Mouse (Mus musculus): ENCODE measurements at regions not wholly inside any gene's neighbourhood (a gene's known extent, or its start where the extent isn't known, plus 50 kb on each side); places are given as distances from the start of the nearest gene placed in this dataset.
"Not testable (repeated sequence)": the region's sequence is repeated elsewhere in the genome, so short reads cannot be mapped to it uniquely, and the experiment has no call there.

DNA sequence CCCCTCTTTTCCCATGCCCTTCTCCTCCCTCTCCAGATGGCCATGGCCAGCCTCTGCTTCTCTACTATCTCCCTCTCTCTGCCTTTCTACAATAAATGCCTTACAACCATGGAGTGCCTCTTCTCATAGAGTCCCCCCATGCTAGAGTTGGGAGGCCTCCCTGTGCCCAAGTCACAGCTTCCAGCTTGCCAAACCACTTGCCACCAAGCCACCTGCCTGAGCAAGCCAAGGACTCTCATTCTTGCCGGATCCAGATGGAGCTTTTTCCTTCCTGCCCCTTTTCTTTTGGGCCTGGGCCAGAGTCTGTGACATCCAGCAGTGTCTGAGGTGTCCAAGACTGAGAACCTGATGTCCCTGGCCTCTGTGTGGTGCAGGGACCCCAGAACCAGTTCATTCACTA, 367.4 kb upstream of the Arhgap42 start:
- no peak for DNase-seq (ENCODE audit: low spot score)

DNA sequence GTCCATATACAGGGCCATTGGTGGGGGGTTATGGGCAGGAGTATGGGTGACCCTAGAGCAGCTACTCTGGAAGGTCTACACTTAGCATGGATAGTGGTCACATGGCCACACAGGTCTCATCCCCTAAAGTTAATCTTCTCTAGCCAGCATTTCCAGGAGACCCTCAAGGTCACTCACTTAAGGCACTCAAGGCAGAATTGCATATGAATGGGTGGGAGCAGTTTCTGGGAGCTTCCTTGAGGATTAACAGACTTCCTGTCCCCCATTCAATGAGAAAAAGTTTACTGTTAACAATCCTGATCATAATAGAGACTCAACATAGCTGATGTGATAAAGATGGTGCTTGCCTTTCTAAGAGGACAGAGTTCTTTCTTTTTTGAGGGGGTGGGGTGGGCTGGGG, 352.4 kb upstream of the Arhgap42 start:
- no peak for DNase-seq (ENCODE audit: low spot score)

DNA sequence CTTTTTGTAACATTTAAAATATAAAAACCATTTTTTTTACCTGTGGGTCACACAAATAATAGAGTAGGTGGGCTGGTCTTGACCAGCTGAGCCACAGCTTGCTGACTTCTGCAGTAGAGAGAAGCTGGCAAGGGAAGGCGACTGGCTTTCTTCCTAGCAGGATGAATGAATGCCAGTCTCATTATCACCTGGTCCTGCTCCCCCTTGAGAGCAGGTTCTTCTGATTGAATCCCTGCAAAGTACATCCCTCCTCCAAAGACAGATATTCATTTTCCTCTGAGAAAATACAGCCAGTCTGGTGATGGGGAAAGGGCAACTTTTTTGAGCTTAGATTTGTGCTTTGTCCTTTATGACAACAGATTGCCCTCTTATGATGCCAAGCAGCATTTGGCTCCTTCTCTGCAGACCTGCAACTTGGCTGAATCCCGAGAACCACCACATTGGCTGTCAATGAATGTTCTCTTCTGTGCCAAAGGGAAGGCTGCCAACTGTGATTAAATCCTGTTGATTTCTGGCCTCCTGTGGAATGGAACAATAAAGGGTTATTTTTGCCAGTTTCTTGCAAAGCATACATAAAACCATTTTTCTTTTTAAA, 344.2 kb upstream of the Arhgap42 start:
- peak; percentile 27 for DNase-seq (ENCODE audit: low spot score)

DNA sequence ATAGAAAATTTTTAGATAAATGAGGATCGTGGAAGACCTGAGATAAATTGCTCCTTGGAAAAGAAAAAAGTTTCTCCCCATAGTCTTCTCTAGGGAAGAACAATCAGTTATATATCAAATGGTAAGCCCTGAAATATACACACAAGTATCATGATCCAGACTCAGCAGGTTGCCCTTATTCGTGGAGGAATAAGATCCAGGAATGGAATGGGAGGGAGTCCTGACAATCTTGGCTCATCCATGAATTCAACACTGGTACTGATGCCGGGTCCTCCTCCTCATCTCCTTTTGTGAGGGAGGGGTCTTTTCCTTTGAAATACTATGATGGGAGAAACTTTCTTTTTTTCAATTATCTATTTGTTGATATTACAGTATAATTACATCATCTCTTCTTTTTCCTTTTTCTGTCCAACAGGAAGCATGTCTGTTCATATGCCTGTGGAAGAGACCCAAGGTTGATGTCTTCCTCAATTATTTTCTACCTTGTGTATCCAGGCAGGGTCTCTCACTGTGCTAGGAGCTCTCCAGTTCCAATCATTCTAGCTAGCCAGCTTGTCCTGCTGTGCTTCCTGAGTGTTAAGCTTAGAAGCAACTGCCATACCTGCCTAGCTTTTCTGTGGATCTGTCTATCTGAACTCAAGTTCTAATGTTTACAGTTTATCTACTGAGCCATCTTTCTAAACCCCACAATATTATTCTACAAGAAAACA, 343.6 kb upstream of the Arhgap42 start:
- DNase-seq (ENCODE audit: low spot score), result no peak

DNA sequence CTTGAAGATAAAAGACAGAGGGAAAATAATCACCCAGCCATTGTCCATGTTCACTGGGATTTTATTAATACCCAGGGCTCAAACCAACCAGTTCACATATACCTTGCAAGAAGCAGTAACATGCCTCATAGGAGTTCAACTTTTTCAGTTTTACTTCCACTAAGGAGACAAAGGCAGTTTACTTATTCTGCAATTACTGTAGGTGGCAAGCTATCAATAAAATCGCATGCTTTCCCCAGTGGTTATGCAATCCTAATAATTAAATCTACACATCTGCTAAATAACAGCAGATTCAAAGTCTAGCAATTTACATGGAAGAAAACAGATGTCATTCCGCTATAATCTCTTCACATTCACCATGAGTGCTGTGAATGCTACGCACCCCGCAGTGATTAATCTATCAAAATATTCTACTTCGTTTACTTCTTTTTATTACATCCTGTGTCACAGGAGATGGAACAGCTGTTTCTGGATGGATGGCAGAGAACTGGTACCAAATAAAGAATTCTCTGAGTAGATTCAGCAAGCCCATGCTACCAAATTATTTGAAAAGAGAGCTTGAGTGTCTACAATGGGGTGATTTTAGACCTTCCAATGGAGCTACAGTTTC, 329.2 kb upstream of the Arhgap42 start:
- no peak for DNase-seq (ENCODE audit: low spot score)

DNA sequence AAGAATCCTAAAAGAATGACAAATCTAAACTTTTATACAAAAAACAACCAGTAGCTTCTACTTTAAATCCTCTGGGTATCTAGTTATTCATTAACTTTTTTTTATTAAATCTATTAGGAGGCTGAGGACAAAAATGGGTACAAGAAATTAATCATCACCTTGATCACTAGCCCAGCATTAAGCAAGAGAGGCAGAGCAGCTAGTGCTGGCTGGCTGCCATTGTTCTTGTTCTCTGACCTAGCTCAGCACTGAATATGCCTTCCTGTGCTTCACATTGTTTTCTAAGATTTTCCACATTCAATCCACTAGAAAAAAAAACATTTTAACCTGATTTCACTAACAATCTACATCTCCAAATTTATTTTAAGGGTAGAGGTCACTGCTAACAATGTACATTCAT, 325.6 kb upstream of the Arhgap42 start:
- no peak for DNase-seq (ENCODE audit: low spot score)

DNA sequence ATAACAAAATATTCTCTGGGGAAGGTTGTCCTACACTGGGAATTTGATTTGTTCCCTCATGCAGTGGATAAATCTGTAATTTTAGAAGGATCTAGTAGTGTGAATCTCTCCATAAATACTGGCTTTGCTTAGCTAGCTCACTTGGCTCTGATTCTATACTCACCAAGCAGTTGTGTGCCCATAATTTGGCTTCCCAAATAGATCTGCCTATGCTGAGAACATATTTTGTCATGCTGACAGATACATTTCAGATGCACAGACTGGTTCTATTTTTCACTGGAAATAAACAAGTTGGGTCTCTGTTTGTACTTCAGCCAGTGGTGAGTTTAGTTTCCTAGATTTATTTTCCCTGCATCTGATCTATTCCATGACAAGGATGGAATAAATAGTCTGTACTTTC, 309.8 kb upstream of the Arhgap42 start:
- DNase-seq (ENCODE audit: low spot score), result no peak

DNA sequence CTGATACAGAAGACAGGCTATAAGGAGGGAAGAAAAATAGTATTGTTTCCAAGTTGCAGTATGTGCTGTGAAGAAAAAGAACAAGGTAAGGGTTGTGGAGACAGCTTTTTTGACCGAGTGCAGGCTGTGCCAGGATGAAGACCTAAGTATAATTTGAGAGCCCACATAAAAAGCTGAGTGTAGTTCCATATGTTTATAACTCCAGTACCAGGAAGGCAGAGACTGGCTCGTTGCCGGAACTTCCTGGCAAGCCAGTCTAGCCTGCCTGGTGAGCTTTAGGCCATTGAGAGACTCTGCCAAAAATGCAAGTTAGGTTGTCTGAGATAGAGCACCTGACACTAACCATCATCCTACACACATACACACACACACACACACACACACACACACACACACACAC, 308.7 kb upstream of the Arhgap42 start:
- no peak for DNase-seq (ENCODE audit: low spot score)

DNA sequence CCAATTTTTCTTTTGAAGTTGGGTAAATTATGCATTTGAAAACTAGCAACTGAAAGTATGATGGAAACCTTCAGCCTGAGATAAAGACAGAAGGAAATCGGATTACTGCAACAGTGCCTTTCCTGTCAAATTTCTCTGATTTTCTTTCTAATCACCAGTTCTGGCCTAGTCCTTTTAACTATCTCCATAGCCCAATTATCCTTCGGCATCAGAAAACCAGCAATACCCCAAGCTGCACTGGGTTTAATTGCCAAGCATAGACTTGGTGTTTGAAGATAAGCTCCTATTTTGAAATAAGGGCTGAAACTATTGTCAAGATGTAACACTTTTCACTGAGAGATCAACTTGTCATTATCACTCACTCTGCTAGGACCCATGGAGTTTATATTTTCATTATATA, 308.2 kb upstream of the Arhgap42 start:
- no peak for DNase-seq (ENCODE audit: low spot score)

DNA sequence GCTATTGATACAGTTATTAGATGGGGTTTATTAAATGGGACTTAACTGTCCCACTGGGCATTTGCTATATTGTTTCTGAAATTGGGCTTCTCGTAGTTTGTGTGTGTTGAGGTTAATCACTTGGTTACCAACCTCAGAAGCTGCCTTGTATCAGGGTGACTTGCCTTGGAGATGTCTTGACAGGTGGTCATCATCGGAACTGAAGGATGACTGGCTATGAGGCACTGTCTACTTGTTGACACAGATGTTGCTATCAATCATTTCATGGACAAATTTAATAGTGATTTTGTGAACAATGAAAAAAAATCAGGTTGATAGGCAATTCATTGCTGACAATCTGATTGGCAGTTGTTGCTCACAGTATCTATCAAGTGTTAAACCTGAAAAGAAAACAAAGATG, 261.4 kb upstream of the Arhgap42 start:
- no peak for DNase-seq (ENCODE audit: low spot score)

DNA sequence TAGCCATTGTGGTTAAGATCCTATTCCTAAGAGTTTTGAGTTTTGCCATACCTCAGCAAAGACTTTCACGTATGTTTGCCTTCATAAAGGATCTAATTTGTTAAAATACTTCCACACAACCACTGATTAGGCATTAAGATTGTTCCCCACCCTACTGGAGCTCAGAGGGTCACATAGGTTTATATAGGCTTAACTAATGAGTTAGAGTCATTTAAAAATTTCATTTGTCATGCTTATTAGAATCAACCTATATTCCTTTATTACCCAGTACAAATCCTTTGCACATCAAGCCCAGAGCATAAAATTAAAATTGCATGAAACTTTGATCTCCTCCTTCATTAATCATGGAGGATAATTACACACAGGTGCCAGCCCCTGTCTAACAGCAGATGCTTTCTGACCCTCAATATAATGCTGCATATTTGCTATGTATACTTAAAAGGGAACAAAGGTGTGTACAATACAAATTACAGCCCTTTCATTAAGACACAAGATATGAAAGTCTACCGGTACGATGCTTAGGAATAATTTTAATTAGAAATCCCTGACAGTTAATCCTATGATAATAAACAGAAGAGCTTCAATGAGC, 254.8 kb upstream of the Arhgap42 start:
- DNase-seq (ENCODE audit: low spot score), result no peak

DNA sequence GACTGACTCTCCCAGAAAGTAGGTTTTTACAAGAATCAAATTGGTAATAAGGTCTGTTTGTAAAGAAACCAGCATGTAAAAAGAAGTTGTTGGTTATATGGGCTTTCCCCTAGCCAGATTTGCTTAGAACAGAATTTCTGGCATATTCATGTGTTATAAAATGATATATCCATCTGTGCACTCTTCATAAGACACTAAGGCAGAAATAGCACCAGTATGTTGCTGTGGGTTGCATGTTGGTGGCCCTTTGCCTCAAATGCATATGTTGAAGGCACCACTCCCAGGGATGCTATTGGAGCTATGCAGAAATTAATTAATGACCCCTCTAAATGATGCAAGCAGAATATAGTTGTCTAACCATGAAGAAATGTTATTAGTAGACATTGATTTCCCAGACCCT, 238.2 kb upstream of the Arhgap42 start:
- no peak for DNase-seq (ENCODE audit: low spot score)

DNA sequence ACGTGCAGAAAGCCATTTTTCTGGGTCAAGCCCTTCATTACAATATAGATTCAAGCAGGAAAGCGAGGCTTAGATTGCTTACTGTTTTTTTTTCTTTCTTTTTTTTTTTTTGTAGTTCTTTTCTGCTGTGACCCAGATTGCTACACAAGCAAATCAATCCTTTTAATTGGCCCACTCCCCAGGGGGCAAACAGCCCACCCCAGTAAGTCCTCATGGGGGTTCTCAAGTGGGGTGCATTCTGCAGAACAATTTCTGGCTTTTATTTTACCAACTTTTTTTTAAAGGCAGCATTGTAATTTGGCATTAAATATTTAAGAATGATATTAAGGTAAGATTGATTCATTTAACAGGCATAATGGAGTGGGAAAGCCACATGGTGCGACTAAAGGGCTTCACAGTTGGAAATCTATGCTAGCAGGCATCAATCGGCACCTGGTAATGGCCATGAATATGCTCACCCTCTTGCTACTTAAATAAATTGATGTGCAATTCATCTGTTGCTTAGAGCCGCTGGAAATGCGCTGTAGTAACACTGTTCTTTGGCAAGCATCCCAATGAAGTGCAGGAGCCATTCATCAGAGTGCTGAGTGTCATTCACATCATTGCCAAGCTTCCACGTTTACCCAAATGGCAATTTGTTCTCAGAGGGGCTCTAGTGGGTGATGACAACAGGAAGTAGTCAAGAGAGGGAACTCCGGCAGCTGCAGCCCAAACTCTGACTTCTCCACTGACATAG, 236.3 kb upstream of the Arhgap42 start:
- DNase-seq (ENCODE audit: low spot score), result no peak

DNA sequence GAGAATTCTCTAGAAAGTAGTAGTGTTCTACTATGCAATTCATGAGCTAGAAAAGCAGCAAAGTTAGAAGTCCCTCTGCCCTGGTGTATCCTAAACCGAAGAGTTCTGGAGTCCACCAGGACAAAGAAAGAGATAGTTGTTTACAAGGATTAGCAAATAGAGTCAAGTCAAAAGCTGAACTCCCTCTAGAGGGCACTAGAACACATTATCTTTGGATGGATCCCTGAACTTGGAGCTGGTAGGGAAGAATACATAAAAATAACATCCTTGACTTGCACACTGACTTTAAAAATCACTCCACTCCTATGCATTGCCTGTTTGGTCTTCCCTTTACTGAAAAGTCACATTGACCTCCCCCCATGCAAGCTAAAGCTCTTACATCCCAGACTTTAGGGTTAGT, 205.3 kb upstream of the Arhgap42 start:
- no peak for DNase-seq (ENCODE audit: low spot score)

DNA sequence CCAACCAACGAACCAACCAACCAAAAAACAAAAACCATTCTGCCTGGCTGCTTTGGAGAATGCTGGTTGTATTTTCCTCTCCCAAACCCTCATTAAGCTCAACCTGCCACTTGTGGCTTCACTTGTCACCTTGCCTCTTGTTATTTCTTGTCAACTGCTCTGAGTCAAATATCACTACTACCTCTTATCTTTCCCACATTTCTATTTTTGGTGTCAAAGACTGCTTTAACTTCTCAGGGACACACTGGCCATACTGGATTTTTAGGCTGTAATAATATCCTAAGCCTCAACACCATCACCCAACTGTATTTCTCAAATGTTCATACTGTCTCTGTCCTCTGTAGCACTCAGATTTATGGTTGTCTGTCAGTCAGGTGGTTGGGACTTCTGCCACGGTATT, 181.4 kb upstream of the Arhgap42 start:
- peak; percentile 13 for DNase-seq (ENCODE audit: low spot score)

DNA sequence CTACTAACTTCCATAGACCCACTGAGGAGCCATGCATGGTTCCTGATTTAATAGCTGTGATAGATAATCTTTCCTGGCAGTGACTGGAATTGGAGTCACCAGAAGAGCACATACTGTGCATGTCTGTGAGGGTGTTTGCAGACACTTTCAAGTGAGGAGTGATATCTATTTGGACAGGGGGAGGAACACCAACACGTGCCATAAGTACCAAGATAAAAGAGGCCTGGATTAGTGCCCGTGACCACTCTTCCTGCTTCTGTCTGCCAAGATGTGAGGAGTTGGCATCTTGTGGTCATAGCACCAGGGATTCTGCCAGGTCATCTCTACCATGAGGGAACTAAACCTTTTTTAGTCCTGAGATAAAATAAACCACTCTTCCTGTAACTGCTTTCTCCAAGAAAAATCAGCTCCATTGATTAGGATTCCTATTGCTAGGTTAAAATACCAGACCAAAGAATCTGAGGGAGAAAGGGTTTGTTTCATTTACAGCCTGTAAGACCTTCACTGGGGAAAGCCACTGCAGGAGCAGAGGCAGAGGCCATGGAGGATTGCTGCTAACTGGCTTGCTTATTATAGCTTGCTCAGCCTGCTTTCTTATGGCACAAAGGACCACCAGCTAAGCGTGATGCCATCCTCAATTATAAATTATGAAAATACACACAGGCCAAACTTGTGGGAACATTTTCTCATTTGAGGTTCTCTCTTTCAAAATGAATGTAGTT, 173.7 kb upstream of the Arhgap42 start:
- DNase-seq (ENCODE audit: low spot score), result peak; percentile 53

DNA sequence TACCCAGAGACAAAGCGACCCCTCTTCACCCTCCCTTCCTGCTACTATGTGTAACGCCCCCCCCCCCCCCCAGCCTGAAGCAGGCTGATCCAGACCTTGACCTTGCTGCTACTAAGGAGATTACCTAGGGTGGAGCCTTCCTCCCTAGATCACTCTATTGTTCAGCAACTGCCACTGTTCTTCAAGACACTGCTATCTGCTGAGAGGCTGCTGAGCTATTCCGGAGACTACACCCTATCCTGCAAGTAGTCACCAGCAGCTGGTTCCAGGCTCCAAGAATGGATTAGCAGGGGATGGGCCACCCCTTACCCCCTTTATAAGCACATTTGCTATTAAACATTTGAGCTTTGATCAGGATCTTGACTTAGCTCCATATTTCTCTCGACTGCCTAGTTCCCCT, 155.3 kb upstream of the Arhgap42 start:
- not testable (repeated sequence) for DNase-seq (ENCODE audit: low spot score)

DNA sequence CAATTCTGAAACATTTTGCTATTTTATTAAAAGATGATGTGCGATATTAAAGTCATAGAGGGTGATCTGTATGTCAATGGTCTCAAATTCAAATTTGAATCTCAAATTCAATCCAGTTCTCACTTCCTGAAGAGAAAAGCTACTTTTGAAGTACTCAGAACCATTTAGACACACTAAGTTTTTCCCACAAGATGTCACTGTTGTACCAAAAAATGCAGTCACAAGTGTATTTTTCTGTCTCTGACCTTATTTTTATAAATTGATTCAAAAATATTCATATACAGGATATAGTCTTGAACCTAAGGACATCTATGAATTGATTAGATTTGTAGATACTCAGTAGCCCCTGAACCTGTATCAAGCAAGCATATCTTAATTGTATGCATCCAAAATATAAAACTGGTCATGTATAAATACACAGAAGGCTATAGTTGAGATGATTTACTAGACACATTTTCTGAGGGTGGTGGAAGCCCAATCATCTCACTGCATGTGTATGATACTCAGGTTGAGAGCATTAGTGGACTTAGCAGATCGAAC, 137.8 kb upstream of the Arhgap42 start:
- no peak for DNase-seq (ENCODE audit: low spot score)

DNA sequence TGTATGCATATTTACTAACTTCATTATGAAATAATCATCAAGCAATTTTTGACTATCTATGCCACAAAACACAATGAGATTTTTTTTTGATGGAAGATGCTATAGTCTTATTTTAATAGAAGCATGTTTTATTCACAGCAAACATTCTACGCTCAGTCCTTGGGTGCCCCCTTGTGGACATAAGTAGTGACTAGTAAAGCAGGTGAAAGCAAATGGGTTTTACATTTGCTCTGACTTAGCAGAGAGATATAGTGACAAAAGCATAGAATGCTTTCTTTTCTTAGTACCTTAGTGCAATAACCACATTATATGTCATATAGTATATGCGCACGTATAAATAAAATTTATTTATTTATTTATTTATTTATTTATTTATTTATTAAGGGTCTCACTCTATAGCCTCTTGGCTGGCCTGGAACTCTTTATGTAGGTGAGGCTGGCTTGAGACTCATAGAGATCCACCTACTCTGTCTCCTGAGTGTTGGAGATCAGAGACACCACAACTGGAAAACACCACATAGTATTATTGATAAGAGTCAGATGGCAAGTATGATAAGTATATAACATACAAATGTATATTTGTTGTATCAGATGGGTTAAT, 136.5 kb upstream of the Arhgap42 start:
- DNase-seq (ENCODE audit: low spot score), result peak; percentile 63

DNA sequence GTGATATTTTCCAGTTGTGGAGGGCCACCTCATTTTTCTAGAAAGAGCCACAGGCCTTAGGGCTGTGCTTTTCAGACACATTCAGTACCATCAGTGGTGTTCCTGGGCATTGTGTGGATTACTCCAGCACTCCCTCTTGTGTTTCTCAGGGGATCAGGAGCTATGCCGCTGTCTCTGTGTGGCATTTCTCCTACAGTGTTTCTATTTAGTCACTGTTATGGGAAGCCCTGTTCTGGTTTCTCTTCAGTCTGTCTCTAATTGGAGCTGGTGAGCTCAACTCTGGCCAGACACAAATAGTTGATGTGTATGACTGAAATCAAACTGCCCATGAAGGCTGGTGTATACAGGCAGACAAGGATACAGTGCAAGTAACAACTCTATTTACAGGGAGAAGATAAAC, 133.7 kb upstream of the Arhgap42 start:
- peak; percentile 7 for DNase-seq (ENCODE audit: low spot score)

DNA sequence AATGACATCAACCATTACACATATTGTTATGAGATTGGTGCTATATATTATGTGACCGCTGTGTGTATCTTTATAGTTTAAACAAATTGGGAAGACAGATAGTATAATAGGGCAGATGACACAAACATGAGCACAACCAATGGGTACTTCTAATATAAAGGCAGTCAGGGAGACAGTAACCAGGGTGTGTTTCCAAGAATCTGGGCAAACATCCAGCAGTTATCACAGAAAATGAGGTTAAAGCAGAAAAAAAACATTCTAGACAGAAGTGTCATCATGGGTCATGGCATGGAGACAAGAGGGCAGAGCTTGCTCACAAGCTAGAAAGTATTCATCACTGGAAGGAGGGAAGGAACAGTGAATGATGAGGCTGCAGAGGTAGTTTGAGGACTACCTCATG, 129.8 kb upstream of the Arhgap42 start:
- DNase-seq (ENCODE audit: low spot score), result no peak

Measured in heart, adult 8-10 months (tissue).